Mouse (Mus musculus): ENCODE measurements around the gene Tceal6. TPM values are rescaled to one million over a fixed set of nuclear protein-coding genes. Genes with fewer than 3 reads are reported as not detected.

The Tceal6 gene
- total RNA-seq (2023) = not detected

DNA sequence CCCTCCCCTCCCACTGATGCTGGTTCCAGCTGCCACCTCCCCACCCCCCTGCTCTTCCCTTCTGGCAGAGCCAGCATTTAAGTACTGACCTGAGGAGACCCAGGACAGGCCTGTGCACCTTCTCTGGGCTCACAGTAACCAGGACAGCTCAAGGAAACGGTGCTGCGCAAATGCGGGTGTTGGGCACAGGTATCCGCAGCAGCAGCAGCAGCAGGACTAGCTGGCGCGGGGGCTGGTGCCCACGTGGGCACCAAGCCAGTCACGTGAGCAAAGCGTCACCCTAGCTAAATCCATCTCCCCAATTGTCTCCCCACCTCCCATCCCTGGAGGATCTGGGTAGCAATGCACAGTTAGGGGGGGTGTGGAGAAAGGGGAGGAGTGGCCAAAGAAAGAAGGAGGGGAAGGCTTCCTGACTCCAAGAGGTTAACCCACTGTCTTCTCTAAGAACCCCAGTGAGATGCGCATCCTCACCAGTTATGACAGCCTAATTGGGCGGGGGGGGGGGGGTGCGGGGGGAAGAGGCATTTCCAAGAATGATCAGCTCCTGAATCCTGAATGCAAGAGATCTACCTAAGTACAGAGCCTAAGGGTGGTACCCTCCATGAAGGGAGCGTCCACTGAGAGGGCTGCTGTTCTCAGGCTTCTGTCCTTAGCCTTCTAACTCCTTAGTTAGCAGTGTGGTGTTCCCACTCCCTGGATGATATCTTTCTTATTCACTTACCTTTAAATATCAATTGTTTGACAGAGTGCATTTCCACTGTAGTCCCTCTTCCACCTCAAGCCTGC, at the start of gene Tceal6:
Gene Tceal6 (minus strand): TSS at position 252 of the 786 bp plus-strand sequence.

DNA sequence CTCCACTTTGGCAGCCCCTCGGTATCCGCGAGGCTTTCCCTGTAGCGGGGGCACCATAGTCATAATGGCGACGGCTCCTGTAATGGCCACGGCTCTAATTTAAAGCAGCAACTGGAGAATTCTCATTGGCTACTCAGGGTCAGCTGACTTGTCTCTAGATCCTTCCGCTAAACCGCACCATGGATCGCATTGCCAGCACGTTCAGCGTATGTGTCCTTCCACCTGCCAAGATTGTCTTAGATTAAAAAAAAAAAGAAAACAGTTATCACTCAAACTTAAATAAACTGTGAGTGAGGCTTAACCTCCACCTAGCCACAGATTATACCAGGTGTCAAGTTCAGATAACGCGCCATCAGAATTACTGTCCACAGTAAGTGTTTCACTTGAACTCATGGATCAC, 33.0 kb downstream of the Tceal6 start, which contains the start of gene Gm15023:
Gene Gm15023 (minus strand): TSS at position 101 of the 400 bp plus-strand sequence.

Other genes with a start within 250 kb of the Tceal6 start
- not detected for gene Nxf2, start 245.9 kb downstream of the Tceal6 start, total RNA-seq (2023)
- 6.6 TPM for gene Zmat1, start 201.5 kb downstream of the Tceal6 start, total RNA-seq (2023)
- gene Gm15023, start 33.1 kb downstream of the Tceal6 start, total RNA-seq (2023) = not detected
- gene Pramel3, start 91.6 kb upstream of the Tceal6 start, total RNA-seq (2023) = not detected
- gene Gm5128, start 162.6 kb upstream of the Tceal6 start, total RNA-seq (2023) = not detected
- gene Gm7903, start 223.1 kb upstream of the Tceal6 start, total RNA-seq (2023) = not detected